Mouse (Mus musculus): ENCODE data around the gene Abcf2.

The Abcf2 gene

DNA sequence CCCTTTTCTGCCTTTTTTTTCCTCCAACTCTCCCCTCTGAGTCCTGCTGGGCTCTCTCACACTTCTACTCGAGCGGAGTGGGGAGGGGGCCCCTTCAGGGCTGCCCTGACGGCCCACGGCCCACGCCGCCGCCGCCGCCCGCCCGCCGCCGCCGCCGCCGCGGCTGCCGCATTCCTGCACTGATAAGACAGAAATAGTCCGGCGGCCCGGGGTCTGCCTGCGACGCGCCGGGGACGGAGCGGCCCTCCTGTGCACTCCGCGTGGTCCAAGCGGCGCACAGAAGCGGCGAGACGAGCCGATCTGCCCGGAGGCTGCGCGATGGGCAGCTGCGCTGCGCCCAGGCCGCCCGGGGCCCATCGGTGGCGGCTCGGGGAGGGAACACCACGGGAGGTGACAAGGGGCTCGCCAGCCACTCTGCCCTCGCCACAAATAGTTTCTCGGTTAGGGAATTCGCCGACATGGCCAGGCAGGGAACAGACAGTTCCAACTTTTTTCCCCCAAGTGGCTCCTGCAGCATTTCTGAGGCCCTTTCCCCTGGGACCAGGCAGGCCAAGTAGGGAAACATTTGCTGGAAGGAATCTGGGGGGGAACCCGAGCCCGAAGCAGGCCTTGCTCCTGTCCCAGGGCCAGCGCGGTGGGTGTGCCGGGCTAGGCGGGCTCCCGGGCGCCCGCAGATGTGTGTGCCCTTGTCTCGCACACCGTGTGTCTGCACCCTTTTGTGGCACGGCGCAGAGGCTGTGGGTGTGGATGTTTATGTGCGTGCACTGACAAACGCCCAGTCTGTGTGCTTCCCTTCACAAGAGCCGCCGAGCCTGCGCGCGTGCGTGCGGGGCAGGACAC lies 24.9 kb upstream of the Abcf2 start:
- DNase-seq (ENCODE audit: low spot score in 2 of 2): no peak

- DNase-seq (ENCODE audit: low spot score in 2 of 2): no peak
These were observed 24.0 kb upstream of the Abcf2 start for GRCm38 (mm10) chr5:24601071-24601835.

GRCm38 (mm10) chr5:24600236-24600635 lies 23.0 kb upstream of the Abcf2 start:
- no peak for DNase-seq (ENCODE audit: low spot score in 2 of 2)

GRCm38 (mm10) chr5:24599137-24599536 lies 21.9 kb upstream of the Abcf2 start:
- no peak for DNase-seq (ENCODE audit: low spot score in 2 of 2)

DNA sequence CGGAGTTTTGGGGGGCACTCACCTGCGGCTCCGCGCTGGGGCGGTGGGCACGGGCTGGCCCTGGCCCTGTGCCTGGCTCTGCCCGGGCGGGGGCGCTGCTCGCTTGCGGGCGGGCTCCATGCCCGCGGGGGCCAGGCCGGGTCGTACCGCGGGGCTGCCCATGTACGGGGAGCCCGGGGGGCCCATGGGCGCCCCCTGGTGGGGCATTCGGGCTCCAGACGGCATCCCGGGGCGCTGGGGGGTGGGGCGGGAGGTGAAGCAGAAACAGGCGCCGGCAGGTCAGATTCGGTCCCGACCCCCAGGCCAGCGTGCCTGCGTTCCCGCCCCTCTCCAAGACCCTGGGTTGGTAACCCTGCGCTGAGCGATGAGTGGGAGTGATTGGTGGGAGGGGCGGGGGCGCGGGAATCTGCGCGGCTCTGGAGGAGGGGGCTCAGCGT lies 21.3 kb upstream of the Abcf2 start:
- no peak for DNase-seq (ENCODE audit: low spot score in 2 of 2)

GRCm38 (mm10) chr5:24597901-24598569 lies 20.8 kb upstream of the Abcf2 start:
- DNase-seq (ENCODE audit: low spot score in 2 of 2): no peak

GRCm38 (mm10) chr5:24597221-24597728 lies 20.0 kb upstream of the Abcf2 start:
- DNase-seq (ENCODE audit: low spot score in 2 of 2): peak; percentile 67 to 69

GRCm38 (mm10) chr5:24596519-24597171 lies 19.4 kb upstream of the Abcf2 start:
- DNase-seq (ENCODE audit: low spot score in 2 of 2): peak; percentile 41 to 60

GRCm38 (mm10) chr5:24595786-24596380 lies 18.6 kb upstream of the Abcf2 start:
- no peak for DNase-seq (ENCODE audit: low spot score in 2 of 2)

DNA sequence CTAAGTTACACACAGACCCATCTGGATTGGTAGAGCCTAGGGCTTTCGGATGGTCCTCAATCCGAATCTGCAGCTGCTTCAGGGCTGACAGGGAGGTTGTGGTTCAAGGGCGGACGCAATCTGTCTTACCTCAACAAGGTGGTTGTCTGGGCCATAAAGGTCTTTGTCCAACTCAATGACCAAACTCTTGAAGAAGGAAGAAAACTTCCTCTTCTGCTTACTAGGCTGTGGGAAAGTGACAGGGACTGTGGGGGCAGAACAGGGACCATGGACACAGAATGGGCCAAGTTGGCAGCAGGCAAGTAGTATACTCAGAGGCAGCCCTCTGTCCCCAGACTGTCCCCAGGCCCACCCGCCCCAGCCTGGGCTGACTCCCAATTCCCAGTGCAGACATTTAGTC lies 18.0 kb upstream of the Abcf2 start:
- DNase-seq (ENCODE audit: low spot score in 2 of 2): no peak

GRCm38 (mm10) chr5:24594346-24594745 lies 17.1 kb upstream of the Abcf2 start:
- no peak for DNase-seq (ENCODE audit: low spot score in 2 of 2)

- DNase-seq (ENCODE audit: low spot score in 2 of 2): no peak
These were observed 16.7 kb upstream of the Abcf2 start for GRCm38 (mm10) chr5:24593928-24594327.

DNA sequence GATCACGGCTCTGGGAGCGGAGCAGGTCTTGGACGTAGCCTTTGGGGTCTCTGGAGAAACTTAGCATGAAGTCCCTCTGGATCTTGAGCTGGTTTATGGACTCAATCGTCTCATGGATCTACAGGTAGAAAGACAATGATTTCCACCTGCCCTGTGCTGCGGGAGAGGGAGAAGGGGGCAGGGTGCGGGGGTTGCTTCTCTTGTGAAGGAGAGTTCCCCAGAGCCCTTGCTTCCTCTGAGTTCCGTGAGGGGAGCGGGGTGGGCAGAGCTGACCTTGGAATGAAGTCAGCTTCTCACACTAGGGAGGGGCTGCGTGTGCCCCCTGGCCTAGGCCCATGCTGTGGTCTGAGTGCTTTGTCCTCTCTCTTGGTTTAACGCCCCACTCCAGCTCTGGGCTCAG lies 16.0 kb upstream of the Abcf2 start:
- DNase-seq (ENCODE audit: low spot score in 2 of 2): no peak

GRCm38 (mm10) chr5:24592471-24593160 lies 15.3 kb upstream of the Abcf2 start:
- DNase-seq (ENCODE audit: low spot score in 2 of 2): no peak

DNA sequence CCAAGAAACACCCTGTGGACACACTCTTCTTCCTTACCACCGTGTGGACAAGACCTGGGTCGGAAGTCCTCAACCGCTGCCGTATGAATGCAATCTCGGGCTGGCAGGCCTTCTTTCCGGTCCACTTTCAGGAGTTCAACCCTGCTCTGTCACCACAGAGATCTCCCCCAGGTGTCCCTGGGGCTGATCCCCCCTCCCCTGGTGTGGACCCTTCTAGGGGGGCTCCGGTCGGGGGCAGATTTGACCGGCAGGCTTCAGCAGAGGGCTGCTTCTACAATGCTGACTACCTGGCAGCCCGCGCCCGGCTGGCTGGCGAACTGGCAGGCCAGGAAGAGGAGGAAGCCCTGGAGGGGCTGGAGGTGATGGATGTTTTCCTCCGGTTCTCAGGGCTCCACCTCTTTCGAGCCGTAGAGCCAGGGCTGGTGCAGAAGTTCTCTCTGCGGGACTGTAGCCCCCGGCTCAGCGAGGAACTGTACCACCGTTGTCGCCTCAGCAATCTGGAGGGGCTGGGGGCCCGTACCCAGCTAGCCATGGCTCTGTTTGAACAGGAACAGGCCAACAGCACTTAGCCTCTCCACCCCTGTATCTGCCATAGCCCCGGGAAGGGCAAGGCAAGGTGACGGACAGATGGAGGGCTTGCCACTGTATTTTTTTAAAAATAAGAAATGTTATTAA lies 14.7 kb upstream of the Abcf2 start:
- DNase-seq (ENCODE audit: low spot score in 2 of 2): no peak

DNA sequence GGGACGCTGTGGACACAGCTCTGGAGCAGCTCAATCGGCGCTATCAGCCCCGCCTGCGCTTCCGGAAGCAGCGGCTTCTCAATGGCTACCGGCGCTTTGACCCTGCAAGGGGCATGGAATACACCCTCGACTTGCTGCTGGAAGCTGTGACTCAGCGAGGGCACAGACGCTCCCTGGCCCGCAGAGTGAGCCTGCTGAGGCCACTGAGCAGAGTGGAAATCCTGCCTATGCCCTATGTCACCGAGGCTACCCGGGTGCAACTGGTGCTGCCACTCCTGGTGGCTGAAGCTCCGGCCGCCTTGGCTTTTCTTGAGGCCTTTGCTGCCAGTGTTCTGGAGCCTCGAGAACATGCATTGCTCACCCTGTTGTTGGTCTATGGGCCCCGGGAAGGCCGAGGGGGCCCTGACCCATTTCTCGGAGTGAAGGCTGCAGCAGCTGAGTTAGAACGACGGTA lies 14.0 kb upstream of the Abcf2 start:
- DNase-seq (ENCODE audit: low spot score in 2 of 2): no peak

DNA sequence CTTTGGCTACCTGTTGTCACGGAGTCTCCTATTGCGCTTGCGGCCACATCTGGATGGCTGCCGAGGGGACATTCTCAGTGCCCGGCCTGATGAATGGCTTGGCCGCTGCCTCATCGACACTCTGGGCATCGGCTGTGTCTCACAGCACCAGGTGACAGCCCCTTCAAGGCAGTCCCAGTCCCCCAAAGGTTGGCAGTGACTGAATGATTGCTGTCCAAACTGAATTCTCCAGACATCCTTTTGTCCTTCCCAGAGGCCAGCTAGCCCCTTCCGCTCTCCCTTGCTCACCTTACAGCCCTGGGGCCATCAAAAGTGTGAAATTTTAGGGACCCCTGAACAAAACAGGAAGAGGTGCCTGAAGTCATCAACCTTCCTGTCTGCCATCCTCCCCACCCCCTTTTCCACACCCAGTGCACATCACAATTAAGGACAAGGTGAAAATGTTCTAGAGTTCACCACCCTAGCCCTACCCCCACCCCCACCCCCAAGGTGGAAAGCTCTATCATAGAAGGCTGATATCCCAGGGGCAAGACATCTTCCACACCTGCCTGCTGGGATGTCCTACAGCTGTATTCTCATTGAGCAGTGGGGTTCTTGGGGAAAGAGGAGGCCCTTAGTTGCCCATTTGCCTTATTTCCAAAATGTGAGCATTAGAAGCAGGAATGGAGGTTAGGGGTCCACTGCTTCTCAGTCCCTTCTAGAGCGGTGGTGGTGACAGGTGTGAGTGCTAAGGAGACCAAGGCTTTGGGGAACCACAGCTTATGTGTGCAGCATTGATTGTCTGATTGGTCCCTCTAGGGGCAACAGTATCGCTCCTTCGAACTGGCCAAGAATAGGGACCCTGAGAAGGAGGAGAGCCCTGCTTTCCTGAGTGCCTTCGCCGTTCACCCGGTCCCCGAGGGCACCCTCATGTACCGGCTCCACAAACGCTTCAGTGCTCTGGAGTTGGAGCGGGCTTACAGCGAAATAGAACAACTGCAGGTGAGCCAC lies 12.5 kb upstream of the Abcf2 start:
- DNase-seq (ENCODE audit: low spot score in 2 of 2): no peak

GRCm38 (mm10) chr5:24587200-24587577 lies 9.9 kb upstream of the Abcf2 start:
- no peak for DNase-seq (ENCODE audit: low spot score in 2 of 2)

Data from spleen, postnatal 36 days (tissue).